Mouse (Mus musculus): ENCODE measurements at regions not wholly inside any gene's neighbourhood (a gene's known extent, or its start where the extent isn't known, plus 50 kb on each side); places are given as distances from the start of the nearest gene placed in this dataset.

- no peak for DNase-seq
These were observed 362.0 kb downstream of the Fat4 start for GRCm38 (mm10) chr3:39248712-39249111.

- DNase-seq, result no peak
These were observed 362.6 kb downstream of the Fat4 start for GRCm38 (mm10) chr3:39249224-39249892.

GRCm38 (mm10) chr3:39253076-39253475 lies 366.3 kb downstream of the Fat4 start:
- DNase-seq, result no peak

GRCm38 (mm10) chr3:39264671-39265430 lies 378.1 kb downstream of the Fat4 start:
- DNase-seq, result no peak

GRCm38 (mm10) chr3:39265606-39266005 lies 378.9 kb downstream of the Fat4 start:
- no peak for DNase-seq

GRCm38 (mm10) chr3:39269388-39269787 lies 382.6 kb downstream of the Fat4 start:
- no peak for DNase-seq

GRCm38 (mm10) chr3:39272616-39273015 lies 385.9 kb downstream of the Fat4 start:
- DNase-seq, result no peak

- no peak for DNase-seq
These were observed 390.2 kb downstream of the Fat4 start for GRCm38 (mm10) chr3:39276897-39277296.

- DNase-seq, result no peak
These were observed 390.6 kb downstream of the Fat4 start for GRCm38 (mm10) chr3:39277310-39277709.

- no peak for DNase-seq
These were observed 408.5 kb downstream of the Fat4 start for GRCm38 (mm10) chr3:39295255-39295654.

- no peak for DNase-seq
These were observed 409.5 kb downstream of the Fat4 start for GRCm38 (mm10) chr3:39296257-39296656.

GRCm38 (mm10) chr3:39309487-39309886 lies 422.7 kb downstream of the Fat4 start:
- DNase-seq, result no peak

- no peak for DNase-seq
These were observed 426.8 kb downstream of the Fat4 start for GRCm38 (mm10) chr3:39313563-39313962.

GRCm38 (mm10) chr3:39320851-39321250 lies 434.1 kb downstream of the Fat4 start:
- no peak for DNase-seq

- no peak for DNase-seq
These were observed 435.5 kb downstream of the Fat4 start for GRCm38 (mm10) chr3:39322225-39322624.

- DNase-seq, result no peak
These were observed 449.0 kb downstream of the Fat4 start for GRCm38 (mm10) chr3:39335612-39336230.

- no peak for DNase-seq
These were observed 454.5 kb downstream of the Fat4 start for GRCm38 (mm10) chr3:39341161-39341687.

GRCm38 (mm10) chr3:39344078-39344477 lies 457.3 kb downstream of the Fat4 start:
- DNase-seq, result no peak

GRCm38 (mm10) chr3:39347578-39347977 lies 460.8 kb downstream of the Fat4 start:
- DNase-seq, result no peak

- DNase-seq, result no peak
These were observed 470.3 kb downstream of the Fat4 start for GRCm38 (mm10) chr3:39357012-39357411.

- peak; percentile 4 for DNase-seq
These were observed 473.5 kb downstream of the Fat4 start for GRCm38 (mm10) chr3:39360278-39360677.

- no peak for DNase-seq
These were observed 484.2 kb downstream of the Fat4 start for GRCm38 (mm10) chr3:39370926-39371325.

GRCm38 (mm10) chr3:39372426-39372950 lies 485.7 kb downstream of the Fat4 start:
- DNase-seq, result no peak

- DNase-seq, result no peak
These were observed 488.7 kb downstream of the Fat4 start for GRCm38 (mm10) chr3:39375465-39375864.

All from right cerebral cortex, postnatal 14 days (tissue).